Mouse (Mus musculus): ENCODE data around the gene Fhod1.
A peak's percentile ranks its signal among the peaks of the same experiment; 100 is the strongest.

- peak; percentile 98 for TF ChIP-seq CTCF (IDR thresholded peaks at IDR 0.05; ENCODE audit: low read depth, low read length)
- TF ChIP-seq POLR2A (IDR thresholded peaks at IDR 0.05; ENCODE audit: extremely low read depth, insufficient read depth, low read length) = no peak
These were observed 64.7 kb downstream of the Fhod1 start for GRCm38 (mm10) chr8:105283074-105283473.

Measured in liver, adult 2 months (tissue).